Mouse (Mus musculus) C2C12 (cell line): Measurements from ENCODE around the gene Sort1.

ENCODE experiments used
- CEBPB ChIP-seq: IDR thresholded peaks from one replicate; pipeline ENCODE4 v1.6.1; 2011; ENCODE audit warnings: low read depth, mild to moderate bottlenecking, control low read depth, moderate library complexity
- CTCF ChIP-seq: IDR thresholded peaks from one replicate; pipeline ENCODE4 v1.5.1; 2011; ENCODE audit not compliant: control insufficient read depth, insufficient read depth, insufficient read length
- FOSL1 ChIP-seq: IDR thresholded peaks from one replicate; pipeline ENCODE4 v1.8.0; 2011; ENCODE audit warnings: mild to moderate bottlenecking, low read length; ENCODE audit not compliant: poor library complexity, insufficient read depth, severe bottlenecking
- MAX ChIP-seq: IDR thresholded peaks from one replicate; pipeline ENCODE4 v1.6.1; 2011; ENCODE audit warnings: mild to moderate bottlenecking, control low read depth
- MYOD1 ChIP-seq: IDR thresholded peaks from one replicate; pipeline ENCODE4 v1.6.1; 2011; ENCODE audit warnings: low read depth; ENCODE audit not compliant: control insufficient read depth, insufficient read length

DNA sequence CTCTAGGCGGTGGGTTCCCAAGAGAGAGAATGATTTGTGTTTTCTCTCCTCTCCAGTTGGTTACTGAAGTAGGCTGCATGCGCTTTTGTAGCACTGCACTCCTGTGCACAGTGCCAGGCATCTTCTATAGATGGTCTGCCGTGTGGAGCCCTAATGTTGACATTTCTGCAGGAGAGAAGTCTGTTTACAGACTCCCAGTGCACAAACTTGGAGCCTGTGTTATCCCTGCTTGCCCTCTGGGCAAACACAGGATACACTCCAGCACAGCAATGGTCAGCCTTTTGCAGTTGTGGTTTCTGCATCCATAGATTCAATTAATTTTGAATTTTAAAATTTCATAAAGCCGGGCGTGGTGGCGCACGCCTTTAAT, 13.2 kb downstream of the Sort1 start:
- no peak for TF ChIP-seq CTCF
- TF ChIP-seq FOSL1, result no peak
- TF ChIP-seq MYOD1, result no peak
- no peak for TF ChIP-seq CEBPB
- no peak for TF ChIP-seq MAX
